Mouse (Mus musculus) CD4-positive, CD25-positive, alpha-beta regulatory T cell (primary cell): ENCODE results near the gene N4bp2. TPM values are rescaled to one million over a fixed set of nuclear protein-coding genes. Genes with fewer than 3 reads are reported as not detected.

Experiments
- polyA plus RNA-seq: library from polyadenylated mRNA; unstranded; fragments of 100-300 nt; shearing (Covaris generic); gene quantifications from one replicate; pipeline ENCODE4 v1.2.1, GENCODE M21; 2017

N4bp2 gene
- 19.8 TPM for polyA plus RNA-seq

DNA sequence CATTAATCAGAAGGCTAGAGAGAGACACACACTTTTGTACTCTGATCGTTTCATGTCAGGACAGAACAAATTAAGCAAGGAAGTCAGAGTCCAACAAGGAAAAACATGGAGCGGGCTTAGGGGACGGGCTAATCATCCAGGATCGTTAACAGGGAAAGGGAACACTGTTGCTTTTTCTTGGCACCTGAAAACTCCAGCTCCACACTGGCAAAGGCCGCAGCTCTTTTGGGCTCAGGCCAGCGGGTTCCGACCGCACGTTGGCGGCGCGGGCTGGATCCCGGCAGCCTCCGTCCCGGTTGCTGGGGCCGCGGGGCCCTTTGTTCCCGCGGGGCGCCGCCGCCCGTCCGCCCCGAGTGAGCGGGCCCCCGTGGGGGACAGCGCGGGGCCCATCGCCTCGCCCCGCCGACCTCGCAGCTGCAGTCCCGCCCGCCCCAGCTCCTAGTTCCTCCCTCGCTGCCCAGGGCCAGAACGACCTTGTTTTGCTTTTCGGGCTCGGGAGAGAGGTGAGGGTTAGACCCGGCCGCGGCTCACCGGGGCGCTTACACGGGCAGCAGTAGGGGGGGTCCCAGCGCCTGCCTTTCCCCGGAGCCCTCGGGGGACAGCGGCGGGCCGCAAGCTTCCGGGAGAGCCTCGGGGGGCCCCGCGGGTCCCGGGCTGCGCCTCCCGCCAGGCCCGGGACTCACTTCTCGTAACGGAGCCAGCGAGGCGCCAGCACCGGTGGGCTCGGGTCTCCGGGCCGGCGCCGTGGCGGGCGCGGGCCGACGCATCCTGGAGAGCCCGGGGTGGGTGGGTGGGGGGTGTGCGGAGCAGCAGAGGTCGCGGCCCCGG is at the start of gene N4bp2:
Gene N4bp2 (plus strand): TSS at position 434 of the 828 bp plus-strand sequence.

DNA sequence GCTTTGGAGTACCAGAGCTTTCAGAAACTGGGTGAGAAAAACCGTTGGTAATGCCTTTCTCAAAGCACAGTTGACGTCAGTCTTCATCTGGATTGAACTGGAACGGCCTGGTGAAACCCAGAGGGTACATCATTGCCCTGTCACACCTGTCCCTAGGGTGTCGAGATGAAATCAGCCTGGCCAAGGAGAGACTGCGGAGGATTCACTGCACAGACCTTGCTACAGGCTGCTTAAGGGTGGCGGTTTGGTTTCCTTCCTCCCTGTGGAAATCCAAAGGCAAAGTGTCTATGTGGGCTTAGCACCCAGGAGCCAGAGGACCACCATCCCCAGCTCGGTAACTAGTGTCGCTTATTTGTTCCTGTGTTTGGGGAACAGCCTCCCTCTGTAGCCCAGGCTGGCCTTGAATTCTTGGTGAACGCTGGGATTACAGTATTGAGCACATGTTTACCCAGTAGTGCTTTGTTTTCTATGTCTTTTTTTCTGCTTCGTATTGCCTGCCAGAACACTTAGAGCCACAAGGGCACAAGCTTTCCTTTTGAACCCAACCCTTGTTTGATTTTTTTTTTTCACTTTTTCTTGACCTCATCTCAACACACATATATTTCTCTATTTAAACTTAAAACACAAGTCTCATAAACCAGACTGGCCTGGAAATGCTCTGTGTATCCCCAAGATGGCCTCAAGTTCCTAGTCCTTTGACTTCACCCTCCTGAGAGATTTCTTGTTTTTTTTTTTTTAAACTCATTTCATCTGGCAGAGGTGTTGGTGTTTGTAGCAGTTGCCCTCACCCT is 98.0 kb downstream of the N4bp2 start, which contains the start of gene Rhoh:
Gene Rhoh (plus strand): TSS at position 60 of the 791 bp plus-strand sequence.

Other genes starting within 250 kb of the N4bp2 start
- 185 TPM for gene Smim14, start 226.3 kb upstream of the N4bp2 start, polyA plus RNA-seq
- 118 TPM for gene Ube2k, start 226.3 kb upstream of the N4bp2 start, polyA plus RNA-seq
- gene Pds5a, start 65.2 kb upstream of the N4bp2 start, polyA plus RNA-seq = 166 TPM
- gene Rhoh, start 97.7 kb downstream of the N4bp2 start, polyA plus RNA-seq = 479 TPM
- gene Chrna9, start 171.4 kb downstream of the N4bp2 start, polyA plus RNA-seq = 1.0 TPM
- gene 9130230L23Rik, start 240.8 kb downstream of the N4bp2 start, polyA plus RNA-seq = 0.48 TPM